Mouse (Mus musculus): ENCODE results near the gene Hspa1l.

DNA sequence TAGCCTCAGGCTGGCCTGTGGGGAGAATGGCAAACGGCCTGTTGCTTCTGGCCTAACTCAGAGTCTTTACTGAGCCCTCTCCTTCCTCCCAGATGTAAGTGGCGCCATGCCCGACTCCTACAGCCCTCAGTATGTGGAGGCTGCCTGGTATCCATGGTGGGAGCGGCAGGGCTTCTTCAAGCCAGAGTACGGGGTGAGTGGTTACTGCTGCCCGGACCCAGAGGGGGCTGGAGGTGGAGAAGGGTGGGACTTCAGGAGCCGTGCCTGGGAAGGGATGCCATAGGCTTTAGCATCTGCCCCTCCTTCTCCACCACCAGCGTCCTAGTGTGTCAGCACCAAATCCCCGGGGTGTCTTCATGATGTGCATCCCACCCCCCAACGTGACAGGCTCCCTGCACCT lies 32.7 kb downstream of the Hspa1l start:
- TF ChIP-seq CTCF (conservative IDR thresholded peaks at IDR 0.05; ENCODE audit: insufficient read depth, insufficient read length, low read depth, low read length): no peak
- no peak for TF ChIP-seq POLR2A (IDR thresholded peaks at IDR 0.05; ENCODE audit: low read depth, low read length)

All from kidney, adult 2 months (tissue).